Mouse (Mus musculus) bone marrow, adult 2 months (tissue): ENCODE measurements at regions not wholly inside any gene's neighbourhood (a gene's known extent, or its start where the extent isn't known, plus 50 kb on each side); places are given as distances from the start of the nearest gene placed in this dataset.

Source experiments
- CTCF ChIP-seq: fragments of 200-500 bp; IDR thresholded peaks from 2 replicates; pipeline ENCODE4 v1.5.1; 2011; ENCODE audit warnings: low read length, control low read depth; ENCODE audit not compliant: control insufficient read depth, insufficient read depth
- POLR2A ChIP-seq: fragments of 200-500 bp; IDR thresholded peaks from 2 replicates; pipeline ENCODE4 v1.6.1; 2011; ENCODE audit warnings: low read depth, mild to moderate bottlenecking, control low read depth, low read length, borderline replicate concordance; ENCODE audit not compliant: control insufficient read depth

DNA sequence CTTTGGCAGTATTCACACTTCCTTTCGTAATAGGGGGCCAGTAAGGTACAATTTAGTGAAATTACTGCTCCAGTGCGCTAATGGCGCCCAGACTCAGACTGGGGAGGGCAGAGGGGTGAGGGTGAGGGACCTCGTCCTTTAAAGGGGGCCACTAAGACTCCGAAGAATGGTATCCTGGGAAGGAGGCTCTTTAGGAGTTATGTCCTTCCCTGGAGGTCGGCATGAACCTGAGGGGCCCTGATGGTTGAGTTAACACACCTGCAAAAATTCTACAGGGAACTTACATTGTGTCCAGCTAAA lies 344.4 kb downstream of the Tmem161b start:
- no peak for TF ChIP-seq POLR2A
- TF ChIP-seq CTCF = no peak
